Mouse (Mus musculus) gastrocnemius, adult 2 months (tissue): ENCODE measurements around the gene Kif7. TPM values are rescaled to one million over a fixed set of nuclear protein-coding genes. Genes with fewer than 3 reads are reported as not detected.

Experiments
- DNase-seq: peaks from one replicate; pipeline ENCODE4 v3.0.0; 2022
- H3K27ac ChIP-seq: fragments of 200-600 bp; 2 replicates; pipeline ENCODE4 v1.8.1; 2022; ENCODE audit warnings: mild to moderate bottlenecking
- H3K4me3 ChIP-seq: fragments of 200-600 bp; 2 replicates; pipeline ENCODE4 v1.8.1; 2022; ENCODE audit warnings: mild to moderate bottlenecking, moderate library complexity
- CTCF ChIP-seq: fragments of 200-600 bp; IDR thresholded peaks from 2 replicates; pipeline ENCODE4 v1.8.1; 2022; ENCODE audit warnings: antibody characterized with exemption, mild to moderate bottlenecking, moderate library complexity
- intact Hi-C: fragments of 180-260 bp; cut with DNase I; formaldehyde crosslinking; loops from one replicate; pipeline ENCODE4 v1.15.1; 2025
- total RNA-seq, 2 experiments: library from RNA; stranded (reverse); gene quantifications; 2 replicates each; pipeline ENCODE4 v1.2.3; 2021

The Kif7 gene
- total RNA-seq, 2 experiments from 2014 or later = 0.54 to 0.56 TPM

- Histone ChIP-seq H3K27ac (no peak overlapping the region), H3K4me3 (no peak overlapping the region)
- intact Hi-C loops = no loop called here
- no peak for DNase-seq
- no peak for TF ChIP-seq CTCF
These were observed 24.8 kb upstream of the Kif7 start for GRCm38 (mm10) chr7:79740279-79740678.

- DNase-seq = no peak
- no peak for TF ChIP-seq CTCF
- H3K4me3 ChIP-seq = no peak overlapping the region
- intact Hi-C loops = no loop called here
- H3K27ac ChIP-seq = no peak overlapping the region
These were observed 23.4 kb upstream of the Kif7 start for GRCm38 (mm10) chr7:79738913-79739312.

- no peak for DNase-seq
- intact Hi-C loops = no loop called here
- no peak overlapping the region for H3K4me3 ChIP-seq
- no peak for TF ChIP-seq CTCF
- no peak overlapping the region for H3K27ac ChIP-seq
These were observed 21.0 kb upstream of the Kif7 start for GRCm38 (mm10) chr7:79736511-79736910.

GRCm38 (mm10) chr7:79734563-79734962 lies 19.0 kb upstream of the Kif7 start:
- DNase-seq = peak; percentile 76
- no peak for TF ChIP-seq CTCF
- Histone ChIP-seq H3K27ac (peak overlapping the region; percentile 56), H3K4me3 (no peak overlapping the region)
- intact Hi-C loops = no loop called here

GRCm38 (mm10) chr7:79732622-79733021 lies 17.1 kb upstream of the Kif7 start, which contains the start of gene Plin1:
Gene Plin1, minus strand, starts transcription at chr7:79732903.
- Histone ChIP-seq H3K27ac (no peak within 1 kb of the TSS), H3K4me3 (no peak within 1 kb of the TSS)
- TF ChIP-seq CTCF = no peak
- DNase-seq = no peak
- intact Hi-C loops = no loop called here

GRCm38 (mm10) chr7:79731438-79731837 lies 15.9 kb upstream of the Kif7 start:
- no peak for TF ChIP-seq CTCF
- intact Hi-C loops = no loop called here
- Histone ChIP-seq H3K27ac (no peak overlapping the region), H3K4me3 (no peak overlapping the region)
- no peak for DNase-seq

- Histone ChIP-seq H3K27ac (no peak overlapping the region), H3K4me3 (no peak overlapping the region)
- TF ChIP-seq CTCF = peak; percentile 44
- intact Hi-C loops = loop anchor here (10.0 kb wide), 1 partner anchor 235 kb away; no protein-coding TSS in a partner anchor
- DNase-seq = no peak
These were observed 14.3 kb upstream of the Kif7 start for GRCm38 (mm10) chr7:79729743-79730370.

GRCm38 (mm10) chr7:79729169-79729568 lies 13.6 kb upstream of the Kif7 start:
- DNase-seq = peak; percentile 73
- peak; percentile 92 for TF ChIP-seq CTCF
- intact Hi-C loops = loop anchor here (10.0 kb wide), 1 partner anchor 234 kb away; no protein-coding TSS in a partner anchor
- no peak overlapping the region for H3K27ac ChIP-seq
- H3K4me3 ChIP-seq = no peak overlapping the region

GRCm38 (mm10) chr7:79728219-79728618 lies 12.7 kb upstream of the Kif7 start:
- Histone ChIP-seq H3K27ac (no peak overlapping the region), H3K4me3 (no peak overlapping the region)
- peak; percentile 61 for DNase-seq
- intact Hi-C loops = loop anchor here (1.0 to 10.0 kb wide), 2 partner anchors 116 to 233 kb away; no protein-coding TSS in a partner anchor
- peak; percentile 86 for TF ChIP-seq CTCF

- intact Hi-C loops = loop anchor here (10.0 kb wide), 1 partner anchor 232 kb away; no protein-coding TSS in a partner anchor
These were observed 11.6 kb upstream of the Kif7 start for GRCm38 (mm10) chr7:79727091-79727490.

GRCm38 (mm10) chr7:79721386-79721977 lies 6.0 kb upstream of the Kif7 start:
- DNase-seq = peak; percentile 60
- H3K27ac ChIP-seq = peak overlapping the region; percentile 72
- intact Hi-C loops = loop anchor here (10.0 kb wide), 1 partner anchor 227 kb away; no protein-coding TSS in a partner anchor
- peak overlapping the region; percentile 80 for H3K4me3 ChIP-seq
- no peak for TF ChIP-seq CTCF

More at GRCm38 (mm10) chr7:79727091-79727490, 11.6 kb upstream of the Kif7 start:
- peak; percentile 63 for DNase-seq
- TF ChIP-seq CTCF = peak; percentile 76
- H3K27ac ChIP-seq = no peak overlapping the region
- H3K4me3 ChIP-seq = no peak overlapping the region

GRCm38 (mm10) chr7:79710831-79711230 lies 4.7 kb downstream of the Kif7 start:
- DNase-seq = no peak
- Histone ChIP-seq H3K4me3 (no peak overlapping the region), H3K27ac (no peak overlapping the region)
- TF ChIP-seq CTCF = no peak
- intact Hi-C loops = loop anchor here (5.0 kb wide), 1 partner anchor 49 kb away; the partner anchor contains the start of gene Ticrr

- Histone ChIP-seq H3K27ac (no peak overlapping the region), H3K4me3 (peak overlapping the region; percentile 63)
- no peak for DNase-seq
- intact Hi-C loops = loop anchor here (5.0 kb wide), 1 partner anchor 48 kb away; the partner anchor contains the start of gene Ticrr
- TF ChIP-seq CTCF = peak; percentile 45
These were observed 5.4 kb downstream of the Kif7 start for GRCm38 (mm10) chr7:79710130-79710607.
